Mouse (Mus musculus) kidney, adult 2 months (tissue): ENCODE results near the gene Smg6. TPM values are rescaled to one million over a fixed set of nuclear protein-coding genes. Genes with fewer than 3 reads are reported as not detected.

ENCODE experiments used
- DNase-seq: peaks from one replicate; pipeline ENCODE4 v3.0.0; 2021
- H3K27ac ChIP-seq: fragments of 200-500 bp; 2 replicates; pipeline ENCODE4 v1.5.1; 2012; ENCODE audit warnings: low read depth, low read length, control low read depth, inconsistent platforms; ENCODE audit not compliant: insufficient read depth
- H3K27me3 ChIP-seq: fragments of 200-500 bp; replicated peaks from 2 replicates; pipeline ENCODE4 v1.6.1; 2012; ENCODE audit warnings: mild to moderate bottlenecking, moderate library complexity, low read length, inconsistent platforms; ENCODE audit not compliant: control insufficient read depth, insufficient read depth
- H3K36me3 ChIP-seq: fragments of 200-500 bp; 2 replicates; pipeline ENCODE4 v1.6.1; 2012; ENCODE audit warnings: mild to moderate bottlenecking, moderate library complexity, low read length, inconsistent platforms; ENCODE audit not compliant: control insufficient read depth, insufficient read depth
- H3K4me1 ChIP-seq: fragments of 200-500 bp; 2 replicates; pipeline ENCODE4 v1.6.1; 2011; ENCODE audit warnings: low read length; ENCODE audit not compliant: control insufficient read depth, insufficient read depth
- H3K4me3 ChIP-seq: fragments of 200-500 bp; 2 replicates; pipeline ENCODE4 v1.5.1; 2011; ENCODE audit warnings: mild to moderate bottlenecking, low read depth, low read length, control low read depth; ENCODE audit not compliant: insufficient read depth
- CTCF ChIP-seq: fragments of 200-500 bp; conservative IDR thresholded peaks from 2 replicates; pipeline ENCODE4 v1.5.1; 2011; ENCODE audit warnings: low read depth, mild to moderate bottlenecking, control low read depth, low read length, moderate library complexity, mixed read lengths; ENCODE audit not compliant: insufficient read depth, insufficient read length
- POLR2A ChIP-seq: fragments of 200-500 bp; IDR thresholded peaks from one replicate; pipeline ENCODE4 v1.6.1; 2011; ENCODE audit warnings: low read depth, low read length, control low read depth
- WGBS: fragments of 180-500 bp; shearing (Covaris S2); methylation state at CpG from one replicate; pipeline ENCODE4 v1.1.7; 2018; 5-methylcytosine and 5-hydroxymethylcytosine counted together
- polyA plus RNA-seq: library from polyadenylated mRNA; depleted of rRNA; stranded (reverse); fragments of >200 nt; gene quantifications from 2 replicates; pipeline ENCODE4 v1.2.3, GENCODE M21; 2012

Gene Smg6
- polyA plus RNA-seq, 1 experiment, result 35.2 TPM

GRCm38 (mm10) chr11:74976835-74977687 is 51.4 kb downstream of the Smg6 start:
- no peak overlapping the region for H3K4me3 ChIP-seq
- WGBS, result 84% methylated on average over 3 of the region's 3 CpGs
- H3K4me1 ChIP-seq, result no peaks in the 10 kb centered on the region
- no peak for DNase-seq
- TF ChIP-seq POLR2A, result no peak
- TF ChIP-seq CTCF, result no peak
- no peak overlapping the region for H3K27ac ChIP-seq
- no peaks in the 10 kb centered on the region for H3K36me3 ChIP-seq
- no peaks in the 10 kb centered on the region for H3K27me3 ChIP-seq

GRCm38 (mm10) chr11:74981464-74981863 is 55.8 kb downstream of the Smg6 start:
- DNase-seq, result peak; percentile 78
- H3K4me3 ChIP-seq, result no peak overlapping the region
- no peaks in the 10 kb centered on the region for H3K4me1 ChIP-seq
- no peaks in the 10 kb centered on the region for H3K27me3 ChIP-seq
- no peaks in the 10 kb centered on the region for H3K36me3 ChIP-seq
- 31% methylated on average over 2 of the region's 2 CpGs for WGBS
- peak; percentile 99 for TF ChIP-seq CTCF
- no peak for TF ChIP-seq POLR2A
- no peak overlapping the region for H3K27ac ChIP-seq

- H3K4me3 ChIP-seq, result no peak overlapping the region
- TF ChIP-seq CTCF (no peak), POLR2A (no peak)
- no peak overlapping the region for H3K27ac ChIP-seq
- no peak for DNase-seq
- H3K36me3 ChIP-seq, result no peaks in the 10 kb centered on the region
- no peaks in the 10 kb centered on the region for H3K4me1 ChIP-seq
- H3K27me3 ChIP-seq, result no peaks in the 10 kb centered on the region
These were observed 56.6 kb downstream of the Smg6 start for GRCm38 (mm10) chr11:74982241-74982640.

GRCm38 (mm10) chr11:74988162-74988561 is 62.5 kb downstream of the Smg6 start:
- Histone ChIP-seq H3K4me3 (no peak overlapping the region), H3K27ac (peak overlapping the region; percentile 26; the same call in 1 of the 2 replicates)
- WGBS, result 25% methylated on average over 5 of the region's 5 CpGs

GRCm38 (mm10) chr11:74989047-74989446 is 63.4 kb downstream of the Smg6 start:
- TF ChIP-seq POLR2A (no peak), CTCF (no peak)
- no peaks in the 10 kb centered on the region for H3K27me3 ChIP-seq
- peaks cover 4% of the 10 kb centered on the region; the same call in 1 of the 2 replicates for H3K4me1 ChIP-seq
- H3K4me3 ChIP-seq, result no peak overlapping the region
- DNase-seq, result peak; percentile 49
- 48% methylated on average over 2 of the region's 2 CpGs for WGBS
- no peaks in the 10 kb centered on the region; the same call in 1 of the 2 replicates for H3K36me3 ChIP-seq
- H3K27ac ChIP-seq, result peak overlapping the region; percentile 3

More at GRCm38 (mm10) chr11:74988162-74988561, 62.5 kb downstream of the Smg6 start:
- peak; percentile 14 for DNase-seq
- Histone ChIP-seq H3K4me1 (peaks cover 4% of the 10 kb centered on the region; the same call in 1 of the 2 replicates), H3K27me3 (no peaks in the 10 kb centered on the region), H3K36me3 (no peaks in the 10 kb centered on the region; the same call in 1 of the 2 replicates)
- TF ChIP-seq CTCF, result no peak
- TF ChIP-seq POLR2A, result no peak

- WGBS, result 74% methylated on average over 5 of the region's 5 CpGs
- Histone ChIP-seq H3K4me1 (peaks cover 4% of the 10 kb centered on the region; the same call in 1 of the 2 replicates), H3K36me3 (no peaks in the 10 kb centered on the region; the same call in 1 of the 2 replicates), H3K27me3 (no peaks in the 10 kb centered on the region), H3K27ac (no peak overlapping the region), H3K4me3 (no peak overlapping the region)
- TF ChIP-seq CTCF (no peak), POLR2A (no peak)
- DNase-seq, result no peak
These were observed 64.9 kb downstream of the Smg6 start for GRCm38 (mm10) chr11:74990501-74990900.

GRCm38 (mm10) chr11:74991290-74991689 is 65.7 kb downstream of the Smg6 start:
- Histone ChIP-seq H3K27me3 (no peaks in the 10 kb centered on the region), H3K27ac (0 out of 2 replicates have a peak overlapping the region, but pooled peaks have one; percentile 20), H3K36me3 (no peaks in the 10 kb centered on the region; the same call in 1 of the 2 replicates), H3K4me1 (peaks cover 4% of the 10 kb centered on the region; the same call in 1 of the 2 replicates), H3K4me3 (no peak overlapping the region)
- WGBS, result 88% methylated on average over 1 of the region's 1 CpGs
- TF ChIP-seq POLR2A (no peak), CTCF (no peak)
- no peak for DNase-seq
